Mouse (Mus musculus) retina, embryonic 14.5 days (tissue): ENCODE data around the gene Aym1.
A peak's percentile ranks its signal among the peaks of the same experiment; 100 is the strongest.
"Not testable (repeated sequence)": the region's sequence is repeated elsewhere in the genome, so short reads cannot be mapped to it uniquely, and the experiment has no call there.

Experiments used
- DNase-seq: peaks from one replicate; pipeline ENCODE4 v3.0.0-alpha.2; 2015; ENCODE audit warnings: low spot score

Aym1 gene

GRCm38 (mm10) chr5:113354311-113354710 is 2.8 kb upstream of the Aym1 start:
- DNase-seq, result no peak

DNA sequence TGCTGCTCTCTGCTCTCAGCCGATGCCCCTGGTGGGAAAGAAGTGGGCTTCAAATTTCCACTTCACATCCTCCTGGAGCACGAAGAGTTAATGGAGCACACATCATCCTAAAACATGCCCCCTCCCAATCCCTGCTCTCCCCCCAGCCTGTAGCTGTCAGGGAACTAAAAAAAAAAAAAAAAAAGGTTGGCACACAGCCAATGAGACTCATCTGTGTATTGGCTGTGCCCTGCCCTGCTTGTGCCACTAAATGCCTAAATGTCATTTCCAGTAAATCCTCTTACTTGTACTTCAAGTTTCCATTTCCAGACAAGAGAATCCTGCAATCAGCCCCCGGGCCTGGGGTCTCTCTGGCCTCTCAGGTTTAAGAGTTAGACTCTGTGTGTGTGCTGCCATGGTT is 562 bp downstream of the Aym1 start:
- peak; percentile 70 for DNase-seq

DNA sequence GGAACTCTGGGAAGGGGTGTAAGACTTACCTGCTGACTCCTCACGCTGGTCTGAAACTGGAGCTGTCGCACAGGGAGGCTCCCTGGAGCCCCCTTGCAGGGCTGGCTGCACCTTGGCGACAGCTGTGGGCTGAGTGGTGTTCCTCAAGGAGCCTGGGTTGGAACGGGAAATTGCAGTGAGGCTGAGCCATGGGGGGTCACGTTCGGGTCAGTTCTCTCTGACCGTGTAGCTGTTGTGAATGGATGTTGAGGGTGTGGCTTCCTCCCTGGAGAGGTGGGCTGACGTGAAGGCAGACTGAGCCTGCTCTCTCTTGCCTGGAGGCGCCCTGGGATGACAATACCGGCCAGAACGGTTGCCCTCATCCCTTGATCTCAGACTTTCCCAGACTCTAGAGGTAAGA is 1.7 kb downstream of the Aym1 start:
- DNase-seq, result no peak

- no peak for DNase-seq
Measured at GRCm38 (mm10) chr5:113361283-113361682, 4.2 kb downstream of the Aym1 start.

GRCm38 (mm10) chr5:113362258-113362996 is 5.3 kb downstream of the Aym1 start:
- no peak for DNase-seq

GRCm38 (mm10) chr5:113363177-113363576 is 6.1 kb downstream of the Aym1 start:
- no peak for DNase-seq

DNA sequence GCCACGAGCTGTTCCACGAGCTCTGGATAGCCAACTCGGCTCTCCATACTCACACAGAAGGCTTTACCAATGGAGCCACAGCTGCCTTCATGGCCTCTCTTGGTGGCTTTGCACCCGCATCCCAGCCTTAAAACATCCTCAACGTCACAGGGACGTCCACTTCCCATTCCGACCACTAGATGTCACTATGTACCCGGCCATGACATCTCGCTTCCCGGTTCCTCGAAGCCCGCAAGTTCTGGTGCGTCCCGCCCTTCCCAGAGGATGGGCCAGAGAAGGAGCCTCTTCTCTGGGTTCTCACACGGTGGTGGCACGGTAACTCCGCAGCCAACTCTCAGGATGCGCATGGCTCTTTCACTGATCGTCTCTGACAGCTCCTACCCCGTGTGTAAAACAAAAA is 8.8 kb downstream of the Aym1 start:
- peak; percentile 88 for DNase-seq

DNA sequence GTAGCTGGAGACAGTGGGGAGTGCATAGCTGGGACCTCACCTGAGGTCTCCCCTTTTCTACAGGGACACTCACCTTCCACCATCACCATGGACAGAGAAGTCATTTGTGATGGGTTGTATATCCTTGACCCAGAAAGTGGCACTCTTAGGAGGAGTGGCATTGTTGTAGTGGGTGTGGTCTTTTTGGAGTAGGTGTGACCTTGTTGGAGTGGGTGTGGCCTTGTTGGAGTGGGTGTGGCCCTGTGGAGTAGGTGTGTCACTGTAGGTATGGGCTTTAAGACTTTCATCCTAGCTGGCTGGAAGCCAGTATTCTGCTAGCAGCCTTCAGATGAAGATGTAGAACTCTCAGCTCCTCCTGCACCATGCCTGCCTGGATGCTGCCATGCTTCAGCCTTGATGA is 10.6 kb downstream of the Aym1 start:
- DNase-seq, result not testable (repeated sequence)

- peak; percentile 55 for DNase-seq
Measured at GRCm38 (mm10) chr5:113369262-113369868, 12.3 kb downstream of the Aym1 start.

- DNase-seq, result no peak
Measured at GRCm38 (mm10) chr5:113372449-113372848, 15.4 kb downstream of the Aym1 start.

DNA sequence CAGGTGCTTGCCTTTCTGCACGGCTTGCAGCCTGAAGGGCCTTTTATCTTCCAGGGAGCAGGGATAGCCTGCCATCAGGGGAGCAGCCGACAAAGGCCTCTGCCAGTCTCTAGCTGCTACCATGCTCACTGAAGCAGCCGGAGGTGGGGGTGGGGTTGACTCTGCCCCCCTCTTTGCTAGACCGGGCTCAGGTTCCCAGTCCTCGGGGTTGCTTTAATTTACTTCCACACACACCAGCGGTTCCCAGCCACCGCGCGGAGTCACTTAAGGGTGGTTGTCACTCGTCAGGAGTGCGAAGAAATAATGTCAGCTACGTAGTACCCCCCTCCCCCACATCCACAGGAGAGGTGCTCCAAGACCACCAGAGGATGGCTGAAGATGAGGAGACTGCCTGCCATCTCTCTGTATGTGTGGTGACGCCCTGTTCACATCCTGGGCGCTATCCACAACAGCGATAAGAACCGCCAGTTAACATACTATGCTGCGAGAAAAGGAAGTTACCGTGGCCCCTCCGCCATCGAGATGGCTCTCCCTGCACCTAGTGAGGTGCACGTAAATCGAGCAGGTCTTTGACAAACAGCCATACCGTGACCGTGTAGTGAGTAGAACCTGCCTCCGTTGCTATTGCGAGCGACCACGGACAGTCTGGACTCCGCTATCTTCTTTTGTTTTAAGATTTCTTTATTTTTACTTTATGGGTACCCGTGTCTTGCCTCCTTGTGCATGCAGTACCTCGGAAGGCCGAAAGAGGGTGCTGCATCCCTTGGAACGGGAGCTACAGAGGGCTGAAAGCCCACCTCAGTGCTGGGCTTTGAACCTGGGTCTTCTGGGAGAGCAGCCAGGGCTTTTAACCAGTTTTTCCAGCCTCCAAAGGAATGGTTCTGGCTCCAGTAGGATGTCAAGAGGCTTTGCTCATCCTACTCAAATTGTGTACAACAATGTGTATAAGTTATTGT is 16.2 kb downstream of the Aym1 start:
- peak; percentile 83 for DNase-seq

DNA sequence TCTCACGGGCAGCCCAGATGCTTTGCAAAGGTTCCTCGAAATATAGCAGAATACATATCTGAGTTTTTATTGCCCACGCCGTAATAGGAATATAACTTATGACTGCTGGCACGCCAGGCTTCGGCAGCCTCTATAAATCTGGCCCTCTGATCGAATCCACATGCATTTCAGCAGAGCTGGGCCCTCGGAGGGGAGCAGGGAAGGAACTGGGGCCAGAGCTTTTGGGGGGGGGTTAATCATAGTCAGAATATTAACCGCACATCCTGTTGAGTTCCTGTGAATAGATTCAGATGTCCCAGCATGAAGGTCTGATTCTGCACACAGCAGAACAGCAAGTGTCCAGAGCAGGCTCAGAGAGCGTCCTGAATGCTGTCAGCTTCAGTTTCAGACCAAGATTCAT is 17.2 kb downstream of the Aym1 start:
- no peak for DNase-seq

DNA sequence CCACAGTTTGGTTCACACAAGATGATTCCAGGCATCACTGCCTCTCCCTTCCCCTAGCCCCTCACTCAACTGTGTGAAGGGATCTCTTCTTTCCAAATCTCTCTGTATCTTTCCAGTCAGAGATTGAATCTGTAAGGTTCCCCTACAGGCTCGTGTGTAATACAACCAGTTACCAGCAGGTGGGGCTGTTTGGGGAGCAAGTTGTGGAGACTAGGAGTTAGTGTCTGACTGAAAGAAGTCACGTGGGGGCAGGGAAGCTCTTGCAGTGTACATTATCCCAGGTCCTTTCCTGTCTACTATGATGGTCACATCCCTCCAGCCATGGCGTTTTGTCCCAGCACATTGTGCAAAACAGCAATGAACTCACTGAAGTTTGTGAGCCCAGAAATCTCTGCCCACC is 18.7 kb downstream of the Aym1 start:
- peak; percentile 77 for DNase-seq

GRCm38 (mm10) chr5:113376292-113376691 is 19.2 kb downstream of the Aym1 start:
- no peak for DNase-seq

DNA sequence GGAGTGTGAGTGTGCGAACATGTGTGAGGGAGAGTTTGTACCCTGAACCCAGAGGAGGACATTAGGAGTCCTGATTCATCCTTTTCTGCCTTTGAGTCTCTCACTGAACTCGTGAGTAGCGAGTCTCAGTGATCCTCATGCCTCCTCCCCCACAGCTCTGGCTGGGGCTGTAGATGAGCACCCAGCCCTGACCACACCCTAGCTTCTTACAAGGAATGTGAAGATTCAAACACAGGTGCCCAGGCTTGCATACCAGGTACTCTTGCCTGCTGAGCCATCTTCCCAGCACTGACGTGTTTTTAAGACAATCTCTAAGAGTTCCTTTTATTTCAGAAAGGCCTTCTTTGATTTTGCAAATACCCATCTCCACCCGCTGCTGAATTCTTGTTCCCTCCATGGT is 22.3 kb downstream of the Aym1 start:
- DNase-seq, result no peak

- DNase-seq, result no peak
Measured at GRCm38 (mm10) chr5:113380553-113380952, 23.5 kb downstream of the Aym1 start.

GRCm38 (mm10) chr5:113382580-113382979 is 25.5 kb downstream of the Aym1 start:
- DNase-seq, result no peak

- DNase-seq, result no peak
Measured at GRCm38 (mm10) chr5:113393766-113394165, 36.7 kb downstream of the Aym1 start.

- peak; percentile 22 for DNase-seq
Measured at GRCm38 (mm10) chr5:113396286-113396934, 39.3 kb downstream of the Aym1 start.

DNA sequence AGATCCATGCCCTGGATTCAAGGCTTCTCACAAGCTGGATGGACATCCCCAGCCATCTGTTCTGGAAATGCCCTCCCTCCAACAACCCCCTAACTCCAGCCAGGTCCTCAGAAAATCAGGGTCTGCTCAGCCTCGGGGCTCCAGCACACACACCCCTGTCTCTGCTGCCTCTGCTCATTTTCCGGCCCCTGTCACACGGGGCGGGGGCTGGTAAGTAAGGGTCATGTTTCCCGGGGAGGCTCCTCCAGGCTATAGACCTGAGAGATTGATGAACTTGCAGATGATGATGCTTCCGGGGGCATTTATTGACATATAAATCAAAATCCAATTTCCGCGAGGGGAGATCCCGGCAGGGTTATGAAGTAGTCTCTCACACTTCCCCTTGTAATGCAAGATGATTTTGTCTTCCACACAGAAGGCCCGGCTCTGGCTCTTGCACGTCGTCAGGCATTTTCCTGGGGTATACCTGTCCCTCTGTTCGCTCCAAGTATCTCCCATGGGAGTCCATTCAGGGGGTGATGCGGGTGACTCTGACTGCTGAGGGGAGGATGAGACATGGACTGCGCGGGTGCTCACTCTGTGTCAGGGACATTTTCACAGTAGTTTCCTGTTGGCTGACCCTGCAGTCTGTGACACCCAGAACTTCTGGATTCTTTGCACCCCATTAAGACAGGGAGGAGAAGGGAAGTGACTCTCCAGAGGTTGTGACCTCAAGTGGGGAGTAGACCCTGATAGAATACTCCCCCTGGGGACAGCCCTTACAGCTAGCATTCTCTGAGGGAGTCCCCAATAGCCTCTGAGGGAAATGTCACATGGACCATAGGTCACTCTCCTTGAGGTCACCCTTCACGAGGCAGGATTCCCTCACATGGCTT is 40.6 kb downstream of the Aym1 start:
- no peak for DNase-seq

- DNase-seq, result no peak
Measured at GRCm38 (mm10) chr5:113402702-113403101, 45.6 kb downstream of the Aym1 start.
